Mouse (Mus musculus) C2C12 (cell line): ENCODE measurements around the gene Ptprcap. TPM values are rescaled to one million over a fixed set of nuclear protein-coding genes. Genes with fewer than 3 reads are reported as not detected.

ENCODE experiments used
- H3K27me3 ChIP-seq: one replicate; pipeline ENCODE4 v1.6.1; 2011; ENCODE audit not compliant: control insufficient read depth, insufficient read depth, insufficient read length
- H3K36me3 ChIP-seq: one replicate; pipeline ENCODE4 v1.6.1; 2011; ENCODE audit not compliant: control insufficient read depth, insufficient read depth
- H3K4me3 ChIP-seq: one replicate; pipeline ENCODE4 v1.5.1; 2011; ENCODE audit warnings: mild to moderate bottlenecking, control low read depth; ENCODE audit not compliant: poor library complexity, insufficient read depth, severe bottlenecking
- H3K79me2 ChIP-seq: one replicate; pipeline ENCODE4 v1.6.1; 2011; ENCODE audit not compliant: control insufficient read depth, insufficient read depth
- H3K79me3 ChIP-seq: one replicate; pipeline ENCODE4 v1.6.1; 2011; ENCODE audit warnings: low read depth, control low read depth
- H3ac ChIP-seq: one replicate; pipeline ENCODE3; 2011; ENCODE audit warnings: low read depth; ENCODE audit not compliant: control insufficient read depth, insufficient read length
- CEBPB ChIP-seq: IDR thresholded peaks from one replicate; pipeline ENCODE4 v1.6.1; 2011; ENCODE audit warnings: low read depth, mild to moderate bottlenecking, control low read depth, moderate library complexity
- CTCF ChIP-seq: IDR thresholded peaks from one replicate; pipeline ENCODE4 v1.5.1; 2011; ENCODE audit not compliant: control insufficient read depth, insufficient read depth, insufficient read length
- FOSL1 ChIP-seq: IDR thresholded peaks from one replicate; pipeline ENCODE4 v1.8.0; 2011; ENCODE audit warnings: mild to moderate bottlenecking, low read length; ENCODE audit not compliant: poor library complexity, insufficient read depth, severe bottlenecking
- MAX ChIP-seq: IDR thresholded peaks from one replicate; pipeline ENCODE4 v1.6.1; 2011; ENCODE audit warnings: mild to moderate bottlenecking, control low read depth
- MYOD1 ChIP-seq: IDR thresholded peaks from one replicate; pipeline ENCODE4 v1.6.1; 2011; ENCODE audit warnings: low read depth; ENCODE audit not compliant: control insufficient read depth, insufficient read length
- MYOG ChIP-seq: IDR thresholded peaks from one replicate; pipeline ENCODE4 v1.6.1; 2011; ENCODE audit not compliant: control insufficient read depth, insufficient read length; ENCODE audit errors: extremely low read depth
- USF1 ChIP-seq: IDR thresholded peaks from one replicate; pipeline ENCODE4 v1.6.1; 2011; ENCODE audit warnings: low read depth, mild to moderate bottlenecking, control low read depth, moderate library complexity
- polyA plus RNA-seq: library from polyadenylated mRNA; unstranded; fragments of >200 nt; fragmentation: generic; extraction: Trizol; gene quantifications from one replicate; pipeline ENCODE4 v1.2.1, GENCODE M21; 2012; ENCODE audit warnings: missing spikeins

Ptprcap gene
- polyA plus RNA-seq, 1 experiment: 5.8 TPM

DNA sequence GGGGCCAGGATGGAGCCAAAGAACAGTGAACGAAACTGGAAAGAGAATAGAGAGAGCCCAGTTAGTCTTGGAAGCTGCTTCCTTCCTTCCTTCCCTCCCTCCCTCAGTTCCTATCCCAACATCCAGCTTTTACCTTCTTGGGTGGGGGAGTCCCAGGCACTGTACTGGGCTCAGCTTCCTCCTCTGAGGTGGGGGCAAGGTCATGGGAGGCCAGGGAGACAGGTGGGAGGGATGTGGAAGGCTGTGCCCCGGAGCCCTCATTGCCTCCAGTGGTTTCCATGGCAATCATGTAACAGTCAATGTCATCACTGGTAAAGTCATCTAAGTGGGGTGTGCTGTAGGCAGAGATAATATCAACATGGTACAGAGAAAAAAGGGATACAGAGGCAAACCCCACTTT lies 42.6 kb downstream of the Ptprcap start:
- TF ChIP-seq MYOG: no peak
- TF ChIP-seq CTCF: no peak
- TF ChIP-seq USF1: no peak
- no peak for TF ChIP-seq FOSL1
- no peak for TF ChIP-seq MAX
- TF ChIP-seq CEBPB: no peak
- no peak for TF ChIP-seq MYOD1
- Histone ChIP-seq H3ac (no peak overlapping the region), H3K4me3 (no peak overlapping the region), H3K27me3 (no peaks in the 10 kb centered on the region), H3K79me3 (peaks cover 38% of the 10 kb centered on the region), H3K79me2 (peaks cover 71% of the 10 kb centered on the region), H3K36me3 (peaks cover 67% of the 10 kb centered on the region)

DNA sequence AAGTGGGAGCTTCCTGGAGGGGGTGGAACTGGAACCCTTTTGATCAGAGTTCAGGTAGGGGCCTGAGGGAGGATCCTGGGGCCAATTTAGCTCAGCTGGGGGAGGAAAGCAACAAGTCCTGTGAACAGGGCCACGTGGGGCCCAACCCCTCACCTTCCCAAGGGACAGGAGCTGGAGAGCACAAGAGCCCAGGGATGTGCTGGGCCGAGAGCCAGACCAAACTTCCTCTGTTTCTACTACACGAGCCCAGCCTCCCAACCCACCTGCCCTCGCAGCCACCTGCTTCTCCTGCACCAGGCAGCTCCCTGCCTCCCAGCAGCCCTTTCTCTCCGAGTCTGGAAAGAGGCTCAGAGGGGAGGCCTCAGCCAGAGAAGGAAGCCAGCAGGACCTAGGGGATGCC lies 43.1 kb downstream of the Ptprcap start:
- H3K79me3 ChIP-seq: peaks cover 38% of the 10 kb centered on the region
- H3K79me2 ChIP-seq: peaks cover 75% of the 10 kb centered on the region
- H3K4me3 ChIP-seq: no peak overlapping the region
- H3K27me3 ChIP-seq: no peaks in the 10 kb centered on the region
- TF ChIP-seq FOSL1 (no peak), USF1 (peak; percentile 25), CEBPB (no peak), CTCF (no peak), MYOG (no peak), MAX (no peak), MYOD1 (no peak)
- peaks cover 67% of the 10 kb centered on the region for H3K36me3 ChIP-seq
- no peak overlapping the region for H3ac ChIP-seq

DNA sequence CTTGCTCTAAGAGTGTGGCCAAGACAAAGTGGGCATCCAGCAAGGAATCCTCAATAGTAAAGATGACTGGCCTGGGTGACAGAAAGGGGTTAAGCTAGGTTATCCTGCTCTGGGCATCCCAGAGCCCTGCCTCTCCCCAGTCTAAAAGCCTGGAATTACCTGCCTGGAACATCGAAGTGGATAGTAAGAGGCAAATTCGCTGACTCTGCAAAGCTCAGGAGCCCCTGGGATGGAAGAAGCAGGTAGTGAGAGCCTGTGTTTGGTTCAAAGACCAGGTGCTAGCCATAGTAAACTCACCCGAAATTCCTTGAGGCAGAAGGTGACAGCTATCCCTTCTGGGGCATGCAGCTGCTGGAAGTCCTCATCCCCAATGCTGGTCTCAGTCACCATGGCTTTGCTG lies 43.8 kb downstream of the Ptprcap start:
- no peak for TF ChIP-seq MAX
- no peak for TF ChIP-seq MYOD1
- no peak for TF ChIP-seq CTCF
- no peak for TF ChIP-seq CEBPB
- TF ChIP-seq MYOG: no peak
- no peak for TF ChIP-seq USF1
- TF ChIP-seq FOSL1: no peak
- Histone ChIP-seq H3K79me3 (peaks cover 38% of the 10 kb centered on the region), H3K4me3 (no peak overlapping the region), H3K36me3 (peaks cover 67% of the 10 kb centered on the region), H3K79me2 (peaks cover 73% of the 10 kb centered on the region), H3K27me3 (no peaks in the 10 kb centered on the region), H3ac (no peak overlapping the region)

DNA sequence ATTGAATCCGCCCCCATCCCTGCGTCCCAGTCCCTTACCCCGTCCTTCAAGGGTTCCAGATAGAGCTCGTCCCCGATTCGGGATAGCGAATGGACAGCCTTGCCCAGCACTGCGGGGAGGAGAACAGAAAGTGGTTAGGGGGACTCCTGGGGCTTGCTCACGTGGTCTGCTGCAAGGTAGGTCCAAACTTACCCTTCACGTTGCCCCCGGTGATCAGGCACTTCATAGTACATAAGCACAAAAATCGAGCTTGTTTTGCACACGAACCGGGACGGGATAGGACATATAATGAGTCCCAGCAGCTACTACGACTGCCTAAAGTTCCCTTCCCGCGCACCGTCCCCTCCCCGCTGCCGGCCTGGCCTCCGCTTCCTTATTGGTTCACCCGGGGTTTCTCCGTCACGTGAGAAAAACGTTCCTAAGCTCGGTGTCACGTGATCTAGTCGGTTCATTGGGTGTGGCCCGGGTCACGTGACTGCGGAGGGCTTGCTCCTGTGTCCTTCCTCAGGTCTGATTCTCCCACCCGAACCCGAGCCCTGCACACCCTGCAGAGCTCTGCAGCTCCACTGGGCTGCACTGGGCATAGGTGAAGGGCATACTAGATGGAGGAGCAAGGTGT lies 48.0 kb downstream of the Ptprcap start, which contains the start of gene Rad9a:
TSS of gene Rad9a (minus strand) at position 372 of the 619 bp plus-strand sequence.
- TF ChIP-seq MAX (peak; percentile 37), FOSL1 (no peak), USF1 (peak; percentile 99)
- Histone ChIP-seq H3K36me3 (peaks cover 29% of the 10 kb centered on the region), H3K79me3 (peaks cover 14% of the 10 kb centered on the region), H3K27me3 (no peaks in the 10 kb centered on the region), H3K4me3 (peak within 1 kb of the TSS; percentile 64), H3K79me2 (peaks cover 31% of the 10 kb centered on the region), H3ac (peak within 1 kb of the TSS; percentile 83)

DNA sequence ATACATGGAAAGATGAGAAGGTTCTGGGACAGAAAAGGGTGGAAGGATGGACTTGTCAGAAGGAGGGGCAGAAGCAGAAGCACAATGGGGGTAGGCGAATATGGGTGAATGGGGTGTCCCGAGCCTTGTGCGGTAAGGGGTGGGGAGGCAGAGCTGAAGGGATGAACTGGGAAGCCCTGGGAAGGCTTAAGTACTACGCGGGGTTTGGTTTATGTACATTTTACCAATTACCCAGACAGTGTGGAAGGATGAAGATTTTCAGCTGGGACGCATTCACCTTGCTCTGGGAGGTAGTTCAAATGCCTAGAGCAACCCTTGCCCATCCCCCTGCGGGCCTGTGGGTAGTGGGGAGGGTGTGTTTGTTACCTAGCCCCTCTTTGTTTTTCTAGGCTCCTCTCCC lies 48.7 kb downstream of the Ptprcap start:
- Histone ChIP-seq H3K4me3 (no peak overlapping the region), H3K79me3 (peaks cover 14% of the 10 kb centered on the region), H3ac (peak overlapping the region; percentile 83), H3K36me3 (peaks cover 22% of the 10 kb centered on the region), H3K27me3 (no peaks in the 10 kb centered on the region), H3K79me2 (peaks cover 28% of the 10 kb centered on the region)
- no peak for TF ChIP-seq MAX
- TF ChIP-seq MYOG: no peak
- no peak for TF ChIP-seq CEBPB
- TF ChIP-seq FOSL1: no peak
- no peak for TF ChIP-seq CTCF
- no peak for TF ChIP-seq MYOD1
- no peak for TF ChIP-seq USF1

DNA sequence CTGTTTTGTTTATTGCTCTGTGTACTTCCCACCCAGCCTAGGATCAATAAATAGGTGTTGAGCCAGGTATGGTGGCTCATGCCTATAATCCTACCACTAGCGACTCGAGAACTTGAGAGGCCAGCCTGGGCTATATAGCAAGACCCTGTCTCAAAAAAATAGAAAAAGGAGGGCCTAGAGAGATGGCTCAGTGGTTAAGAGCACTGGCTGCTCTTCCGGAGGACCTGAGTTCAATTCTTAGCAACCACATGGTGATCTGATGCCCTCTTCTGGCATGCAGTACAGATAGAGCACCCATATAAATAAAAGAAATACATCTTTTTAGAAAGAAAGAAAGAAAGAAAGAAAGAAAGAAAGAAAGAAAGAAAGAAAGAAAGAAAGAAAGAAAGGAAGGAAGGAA lies 49.7 kb downstream of the Ptprcap start:
- Histone ChIP-seq H3K4me3 (no peak overlapping the region), H3K36me3 (peaks cover 14% of the 10 kb centered on the region), H3ac (no peak overlapping the region), H3K27me3 (no peaks in the 10 kb centered on the region), H3K79me2 (peaks cover 28% of the 10 kb centered on the region), H3K79me3 (peaks cover 14% of the 10 kb centered on the region)
- TF ChIP-seq MYOD1: no peak
- no peak for TF ChIP-seq CEBPB
- no peak for TF ChIP-seq CTCF
- no peak for TF ChIP-seq USF1
- TF ChIP-seq MYOG: no peak
- TF ChIP-seq FOSL1: no peak
- TF ChIP-seq MAX: no peak
